Mouse (Mus musculus) thymus, adult 2 months (tissue): ENCODE measurements around the gene Klk1b8.

Experiments used
- CTCF ChIP-seq: fragments of 200-500 bp; IDR thresholded peaks from 2 replicates; pipeline ENCODE4 v1.5.1; 2012; ENCODE audit warnings: mild to moderate bottlenecking, control low read depth, low read length, moderate library complexity, borderline replicate concordance; ENCODE audit not compliant: control insufficient read depth, poor library complexity, insufficient read depth; ENCODE audit errors: extremely low read depth
- POLR2A ChIP-seq: fragments of 200-500 bp; IDR thresholded peaks from 2 replicates; pipeline ENCODE4 v1.6.1; 2012; ENCODE audit warnings: mild to moderate bottlenecking, low read length, control low read depth, moderate library complexity; ENCODE audit not compliant: control insufficient read depth, poor library complexity, insufficient read depth; ENCODE audit errors: extremely low read depth

DNA sequence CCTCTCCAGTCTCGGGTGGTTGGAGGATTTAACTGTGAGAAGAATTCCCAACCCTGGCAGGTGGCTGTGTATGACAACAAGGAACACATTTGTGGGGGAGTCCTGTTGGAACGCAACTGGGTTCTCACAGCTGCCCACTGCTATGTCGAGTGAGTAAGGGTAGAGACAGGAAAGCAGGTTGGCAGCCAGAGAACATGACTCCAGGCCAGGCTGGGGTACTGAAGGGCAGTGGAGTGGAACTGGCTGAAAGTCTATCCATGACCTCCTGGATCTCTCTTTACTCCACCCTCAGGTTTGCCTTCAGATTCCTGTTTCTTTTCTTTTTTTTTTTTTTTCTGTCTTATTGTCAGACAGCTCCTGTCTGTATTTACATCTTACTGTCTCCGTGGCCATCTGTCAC lies 2.2 kb downstream of the Klk1b8 start:
- no peak for TF ChIP-seq CTCF
- TF ChIP-seq POLR2A = no peak
